Mouse (Mus musculus) Patski (cell line): ENCODE data around the gene Nfe2l1. TPM values are rescaled to one million over a fixed set of nuclear protein-coding genes. Genes with fewer than 3 reads are reported as not detected.
"Not testable (repeated sequence)": the region's sequence is repeated elsewhere in the genome, so short reads cannot be mapped to it uniquely, and the experiment has no call there.

ENCODE experiments used
- ATAC-seq: fragments of 100-300 bp; one replicate; pipeline ENCODE4 v1.8.0; 2021
- CTCF ChIA-PET: fragments of 350-600 bp; sonication (Branson Sonifier 250); formaldehyde crosslinking; loops from one replicate; lab custom pipeline; 2022; ENCODE audit warnings: inconsistent platforms; lab: Charles Lee
- POLR2A ChIA-PET: fragments of 350-600 bp; sonication (Branson Sonifier 250); formaldehyde crosslinking; loops from one replicate; lab custom pipeline; 2022; ENCODE audit warnings: antibody characterized with exemption, inconsistent platforms; lab: Charles Lee
- DNase-seq: peaks from one replicate; pipeline ENCODE4 v3.0.0-alpha.2; 2011; ENCODE audit warnings: low read depth, low spot score
- H3K27me3 ChIP-seq: fragments of 371-371 bp; one replicate; pipeline ENCODE4 v1.5.1; 2021
- CTCF ChIP-seq: fragments of 100-300 bp; IDR thresholded peaks from one replicate; pipeline ENCODE4 v1.5.1; 2021
- in situ Hi-C: fragments of 300-500 bp; cut with MboI; formaldehyde crosslinking; loops from 3 replicates; pipeline ENCODE4 v1.11.1; 2018; ENCODE audit warnings: low pct_unique_long_range_greater_than_20kb, mixed read lengths
- polyA plus RNA-seq: library from polyadenylated mRNA; unstranded; gene quantifications from one replicate; pipeline ENCODE4 v1.2.3, GENCODE M21; 2021

The Nfe2l1 gene
- polyA plus RNA-seq, 1 experiment from 2014 or later: 362 TPM

DNA sequence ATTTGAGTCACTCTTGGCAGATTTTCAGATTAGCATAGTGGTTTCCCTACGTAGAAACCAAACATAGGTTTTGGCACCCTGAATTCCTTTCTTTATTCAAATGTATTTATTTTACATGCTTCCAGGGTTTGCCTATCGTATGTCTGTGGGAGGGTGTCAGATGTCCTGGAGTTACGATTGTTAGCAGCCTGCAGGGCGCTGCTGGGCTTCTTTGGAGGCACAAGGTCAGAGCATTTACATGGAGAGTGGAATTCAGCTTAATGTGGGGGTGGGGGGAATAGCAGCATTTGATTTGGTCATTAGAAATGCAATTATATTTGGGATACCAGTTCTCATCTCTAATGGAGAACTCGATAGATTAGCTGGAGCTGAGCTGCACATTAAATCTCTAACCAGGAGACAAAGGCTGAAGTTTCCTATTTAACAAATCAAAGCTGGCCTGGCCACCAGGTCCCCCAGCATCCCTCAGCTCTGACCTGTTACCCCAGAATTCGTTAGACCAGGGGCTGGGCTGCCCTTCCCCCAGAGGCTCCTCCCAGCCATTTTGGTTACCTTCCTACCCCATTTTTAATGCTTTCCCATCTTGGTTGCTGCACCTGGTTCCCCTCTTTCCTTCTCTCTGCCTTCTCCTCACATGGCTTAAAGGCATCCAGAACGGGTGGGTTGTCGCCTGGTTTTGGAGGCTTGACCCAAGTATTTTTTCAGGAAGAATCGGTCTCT is 42.9 kb downstream of the Nfe2l1 start:
- ATAC-seq (no peak), DNase-seq (no peak)
- H3K27me3 ChIP-seq: no peaks in the 10 kb centered on the region
- in situ Hi-C loops: no loop called here
- CTCF ChIA-PET: no interaction called here
- POLR2A ChIA-PET: interaction anchor here (1.2 kb wide), 1 partner anchor 42 kb away, joined by 3 read pairs; no protein-coding TSS in a partner anchor
- no peak for TF ChIP-seq CTCF

DNA sequence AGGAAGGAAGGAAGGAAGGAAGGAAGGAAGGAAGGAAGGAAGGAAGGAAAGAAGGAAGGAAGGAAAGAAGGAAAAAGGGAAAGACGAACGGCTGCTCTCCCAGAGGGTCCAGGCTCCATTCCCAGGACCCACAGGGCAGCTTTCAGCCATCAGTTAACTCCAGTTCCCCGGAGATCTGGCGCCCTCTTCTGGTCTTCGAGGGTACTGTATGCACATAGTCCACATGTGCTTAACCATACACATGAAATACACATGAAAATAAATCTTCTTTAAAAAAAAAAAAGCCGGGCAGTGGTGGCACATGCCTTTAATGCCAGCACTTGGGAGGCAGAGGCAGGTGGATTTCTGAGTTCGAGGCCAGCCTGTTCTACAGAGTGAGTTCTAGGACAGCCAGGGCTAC is 44.9 kb downstream of the Nfe2l1 start:
- ChIA-PET POLR2A (interaction anchor here (0.6 kb wide), 1 partner anchor 646 kb away, joined by 4 read pairs; no protein-coding TSS in a partner anchor), CTCF (interaction anchor here (1.3 to 1.4 kb wide), 3 partner anchors 8 to 57 kb away, joined by 3 to 4 read pairs (median 3); no protein-coding TSS in a partner anchor)
- H3K27me3 ChIP-seq, in situ Hi-C loops, DNase-seq, ATAC-seq: not testable (repeated sequence)
- TF ChIP-seq CTCF: peak; percentile 84

DNA sequence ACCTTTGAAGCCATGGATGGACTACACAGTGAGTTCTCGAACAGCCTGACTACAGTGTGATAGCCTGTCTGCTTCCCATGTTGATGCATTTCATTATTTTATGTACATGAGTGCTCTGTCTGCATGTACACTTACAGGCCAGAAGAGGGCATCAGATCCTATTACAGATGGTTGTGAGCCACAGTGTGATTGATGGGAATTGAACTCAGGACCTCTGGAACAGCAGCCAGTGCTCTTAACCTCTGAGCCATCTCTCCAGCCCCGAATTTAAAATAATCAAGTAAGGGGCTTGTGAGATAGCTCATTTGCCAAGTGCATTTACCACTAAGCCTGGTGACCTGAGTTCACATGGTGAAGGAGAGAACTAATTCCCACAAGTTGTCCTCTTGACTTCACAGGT is 48.3 kb downstream of the Nfe2l1 start:
- DNase-seq (no peak), ATAC-seq (no peak)
- in situ Hi-C loops: no loop called here
- H3K27me3 ChIP-seq: no peaks in the 10 kb centered on the region
- TF ChIP-seq CTCF: peak; percentile 75
- ChIA-PET CTCF (interaction anchor here (0.7 to 2.5 kb wide), 7 partner anchors 9 to 80 kb away, joined by 3 to 12 read pairs (median 5); no protein-coding TSS in a partner anchor), POLR2A (interaction anchor here (0.7 kb wide), 1 partner anchor 99 kb away, joined by 3 read pairs; no protein-coding TSS in a partner anchor)

DNA sequence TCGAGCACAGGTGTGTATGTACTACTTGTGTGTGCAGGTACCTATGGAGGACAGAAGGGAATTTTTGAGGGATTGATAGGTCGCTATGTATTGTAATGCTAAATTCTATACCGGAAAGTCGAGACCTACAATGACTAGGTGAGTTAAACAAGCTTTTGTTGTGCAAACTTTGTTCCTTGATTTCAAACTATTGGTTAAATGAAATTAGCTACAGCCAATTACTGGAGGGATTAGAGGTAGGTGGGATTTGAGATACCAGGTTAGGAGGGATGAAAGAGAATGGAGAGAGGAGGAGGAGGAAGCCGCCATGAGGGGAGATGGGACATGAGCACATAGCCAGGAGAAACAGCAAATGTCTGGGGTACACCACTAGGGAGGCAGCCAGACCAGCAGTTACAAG is 49.5 kb downstream of the Nfe2l1 start:
- DNase-seq (no peak), ATAC-seq (no peak)
- H3K27me3 ChIP-seq: no peaks in the 10 kb centered on the region
- CTCF ChIA-PET: interaction anchor here (1.1 to 2.5 kb wide), 5 partner anchors 8 to 81 kb away, joined by 3 to 12 read pairs (median 5); no protein-coding TSS in a partner anchor
- in situ Hi-C loops: no loop called here
- no peak for TF ChIP-seq CTCF
- POLR2A ChIA-PET: no interaction called here

DNA sequence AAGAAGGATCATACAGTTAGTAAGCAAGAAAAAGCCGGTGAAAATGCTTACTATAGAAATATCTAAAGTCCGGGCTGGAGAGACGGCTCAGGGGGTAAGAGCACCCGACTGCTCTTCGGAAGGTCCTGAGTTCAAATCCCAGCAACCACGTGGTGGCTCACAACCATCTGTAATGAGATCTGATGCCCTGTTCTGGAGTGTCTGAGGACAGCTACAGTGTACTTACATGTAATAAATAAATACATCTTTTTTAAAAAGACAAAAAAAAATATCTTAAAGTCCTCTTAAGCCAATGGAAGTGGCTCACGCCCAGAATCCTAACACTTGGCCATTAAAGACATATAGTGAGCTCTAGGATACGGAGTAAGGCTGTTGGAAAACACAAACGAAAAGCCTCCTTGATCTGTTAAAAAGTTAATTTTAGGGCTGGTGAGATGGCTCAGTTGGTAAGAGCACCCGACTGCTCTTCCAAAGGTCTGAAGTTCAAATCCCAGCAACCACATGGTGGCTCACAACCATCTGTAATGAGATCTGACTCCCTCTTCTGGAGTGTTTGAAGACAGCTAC is 51.6 kb downstream of the Nfe2l1 start:
- not testable (repeated sequence) for ATAC-seq, DNase-seq, H3K27me3 ChIP-seq
- in situ Hi-C loops: loop anchor here (5.0 kb wide), 1 partner anchor 84 kb away; no protein-coding TSS in a partner anchor
- ChIA-PET POLR2A (interaction anchor here (1.5 kb wide), 1 partner anchor 85 kb away, joined by 5 read pairs; no protein-coding TSS in a partner anchor), CTCF (interaction anchor here (0.9 to 3.6 kb wide), 5 partner anchors 12 to 52 kb away, joined by 3 to 15 read pairs (median 3); no protein-coding TSS in a partner anchor)

DNA sequence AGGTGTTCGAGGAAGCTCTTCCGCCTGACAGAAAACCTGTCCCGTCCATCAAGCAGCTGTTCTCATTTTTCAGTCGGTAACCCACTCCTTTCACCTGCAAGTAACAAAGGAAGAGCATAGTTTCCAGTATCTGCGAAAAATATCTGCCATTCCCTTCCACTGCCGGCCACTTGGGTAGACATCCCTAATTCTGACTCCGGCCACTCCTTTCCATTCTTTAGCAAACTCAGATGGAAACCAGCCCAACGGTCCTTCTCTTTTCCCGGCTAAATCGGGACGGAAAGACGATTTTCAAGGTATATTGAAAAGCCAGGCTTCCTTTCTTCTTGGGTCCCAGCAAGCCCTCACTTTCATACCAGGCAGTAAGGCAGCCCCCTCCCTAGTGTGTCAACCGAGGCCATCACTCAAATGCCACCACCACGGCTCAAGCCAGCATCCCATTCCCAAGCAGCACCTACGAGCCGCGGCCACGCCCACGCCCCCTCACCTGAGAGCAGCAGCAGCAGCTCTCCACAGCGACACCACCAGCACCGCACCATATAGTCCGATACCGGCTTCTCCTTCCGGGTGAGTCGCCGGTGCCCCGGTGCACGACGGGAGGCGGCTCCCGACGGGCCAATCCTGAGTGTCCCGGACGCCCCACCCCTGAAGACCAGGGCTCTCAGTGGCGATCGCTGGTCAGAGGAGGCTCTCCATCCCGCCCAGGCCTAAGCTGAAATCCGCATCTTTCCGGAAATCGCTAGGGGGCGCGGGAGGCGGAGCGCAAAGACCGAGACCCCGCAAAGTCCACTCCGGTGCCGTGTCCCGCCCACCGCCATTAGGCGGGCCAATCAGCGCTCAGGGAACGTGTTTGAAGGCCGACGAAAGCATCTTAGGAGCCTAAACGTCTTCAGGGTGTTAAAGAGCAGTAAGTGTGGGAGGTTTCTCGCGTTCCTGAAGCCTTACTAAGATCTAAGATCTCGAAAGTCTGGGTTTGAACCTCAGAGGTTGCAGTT is 52.5 kb downstream of the Nfe2l1 start, which contains the start of gene Snx11:
TSS of gene Snx11 (minus strand) at position 592 of the 995 bp plus-strand sequence.
- ChIA-PET CTCF (interaction anchor here (0.8 to 3.6 kb wide), 5 partner anchors 11 to 53 kb away, joined by 3 to 15 read pairs (median 3); no protein-coding TSS in a partner anchor), POLR2A (interaction anchor here (1.5 kb wide), 1 partner anchor 85 kb away, joined by 5 read pairs; no protein-coding TSS in a partner anchor)
- H3K27me3 ChIP-seq: no peaks in the 10 kb centered on the region
- DNase-seq (peak; percentile 93), ATAC-seq (peak; percentile 99)
- peak; percentile 97 for TF ChIP-seq CTCF
- in situ Hi-C loops: loop anchor here (5.0 kb wide), 1 partner anchor 85 kb away; no protein-coding TSS in a partner anchor

DNA sequence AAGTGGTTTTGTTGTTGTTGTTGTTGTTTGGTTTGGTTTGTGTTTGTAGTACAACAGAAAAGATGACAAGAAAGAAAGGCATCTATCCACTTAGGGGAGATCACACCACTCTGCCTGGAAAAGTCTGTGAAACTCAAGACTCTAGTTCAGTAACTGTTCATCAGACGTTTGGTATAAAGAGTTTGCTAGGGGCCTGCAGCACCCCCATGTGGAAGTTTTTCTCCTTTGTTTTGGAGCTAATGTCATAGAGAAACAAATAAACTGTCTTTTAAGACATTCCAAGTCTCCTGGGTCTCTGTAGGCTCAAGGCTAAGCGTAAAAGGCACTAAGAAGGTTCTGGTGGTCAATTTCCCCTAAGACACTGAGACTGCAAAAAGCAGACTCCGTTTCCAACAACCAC is 53.7 kb downstream of the Nfe2l1 start:
- H3K27me3 ChIP-seq: no peaks in the 10 kb centered on the region
- TF ChIP-seq CTCF: no peak
- CTCF ChIA-PET: interaction anchor here (1.7 to 3.6 kb wide), 3 partner anchors 10 to 36 kb away, joined by 4 to 15 read pairs (median 6); no protein-coding TSS in a partner anchor
- no peak for ATAC-seq
- POLR2A ChIA-PET: no interaction called here
- in situ Hi-C loops: loop anchor here (5.0 kb wide), 1 partner anchor 86 kb away; no protein-coding TSS in a partner anchor
- DNase-seq: no peak

DNA sequence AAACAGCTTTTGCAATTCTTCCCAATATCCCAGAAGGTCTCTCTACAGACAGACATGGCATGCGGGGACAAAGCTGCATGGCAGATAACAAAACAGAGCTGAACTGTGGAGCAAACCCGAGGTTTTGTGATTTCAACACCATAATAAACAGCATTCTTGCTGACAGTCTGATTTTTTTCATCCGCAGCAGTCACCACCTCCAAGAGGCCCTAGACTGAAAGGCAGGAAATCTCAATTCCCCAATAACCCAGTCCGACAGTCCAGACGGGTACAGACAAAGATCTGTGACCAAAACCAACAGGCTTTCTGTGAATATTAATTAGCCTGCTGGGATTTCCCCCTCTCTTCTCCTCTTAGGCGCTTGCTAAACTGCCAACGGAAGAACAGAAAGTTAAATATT is 54.1 kb downstream of the Nfe2l1 start:
- DNase-seq (no peak), ATAC-seq (no peak)
- ChIA-PET CTCF (interaction anchor here (1.7 to 3.6 kb wide), 3 partner anchors 9 to 35 kb away, joined by 4 to 15 read pairs (median 6); no protein-coding TSS in a partner anchor), POLR2A (no interaction called here)
- in situ Hi-C loops: loop anchor here (5.0 kb wide), 1 partner anchor 87 kb away; no protein-coding TSS in a partner anchor
- TF ChIP-seq CTCF: no peak
- no peaks in the 10 kb centered on the region for H3K27me3 ChIP-seq

DNA sequence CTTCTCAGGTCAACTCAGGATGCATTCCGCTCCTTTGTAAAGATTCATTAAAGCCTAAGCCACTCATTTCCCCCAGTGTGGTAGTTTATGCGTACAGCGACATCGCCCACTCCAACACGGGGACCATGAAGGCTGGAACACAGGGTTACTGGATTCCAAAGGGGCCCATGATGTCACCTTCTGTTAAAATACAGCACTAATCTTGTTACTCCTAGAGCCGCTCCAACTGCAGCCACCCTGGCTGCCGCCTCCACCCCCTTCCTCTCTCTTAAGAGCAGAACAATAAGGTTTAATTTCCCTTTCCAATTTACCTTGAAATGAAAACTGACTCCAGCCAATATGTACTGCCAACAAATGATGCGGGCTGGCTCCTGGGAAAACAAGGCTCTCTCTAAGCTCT is 54.7 kb downstream of the Nfe2l1 start:
- ATAC-seq (no peak), DNase-seq (no peak)
- TF ChIP-seq CTCF: no peak
- CTCF ChIA-PET: interaction anchor here (0.8 to 2.7 kb wide), 4 partner anchors 10 to 47 kb away, joined by 3 to 6 read pairs (median 3); no protein-coding TSS in a partner anchor
- POLR2A ChIA-PET: no interaction called here
- H3K27me3 ChIP-seq: no peaks in the 10 kb centered on the region
- in situ Hi-C loops: loop anchor here (5.0 kb wide), 1 partner anchor 87 kb away; no protein-coding TSS in a partner anchor
